Mouse (Mus musculus): ENCODE measurements around the gene Slc39a3. TPM values are rescaled to one million over a fixed set of nuclear protein-coding genes. Genes with fewer than 3 reads are reported as not detected.

Gene Slc39a3
- polyA plus RNA-seq (2017; shearing (Covaris generic)) = 11.1 TPM

GRCm38 (mm10) chr10:81036988-81037580 is at the start of gene Slc39a3:
Gene Slc39a3, minus strand, starts transcription at chr10:81037426.

GRCm38 (mm10) chr10:81069836-81070235 is 32.6 kb upstream of the Slc39a3 start, which contains the start of gene Thop1:
Gene Thop1, plus strand, starts transcription at chr10:81070035.

GRCm38 (mm10) chr10:81059603-81060543 is 22.6 kb upstream of the Slc39a3 start, which contains the start of gene Sgta:
Gene Sgta, minus strand, starts transcription at chr10:81060181.

GRCm38 (mm10) chr10:81025639-81026275 is 11.5 kb downstream of the Slc39a3 start, which contains the start of gene Diras1:
Gene Diras1, minus strand, starts transcription at chr10:81025662.

GRCm38 (mm10) chr10:81014393-81015384 is 22.5 kb downstream of the Slc39a3 start, which contains the start of gene Gng7:
Gene Gng7, minus strand, starts transcription at chr10:81014945.

Other genes starting within 250 kb of the Slc39a3 start
- gene Sf3a2, start 239.2 kb downstream of the Slc39a3 start, polyA plus RNA-seq (2017; shearing (Covaris generic)) = 57.5 TPM
- gene Plekhj1, start 238.8 kb downstream of the Slc39a3 start, polyA plus RNA-seq (2017; shearing (Covaris generic)) = 202 TPM
- not detected for gene Amh, start 232.2 kb downstream of the Slc39a3 start, polyA plus RNA-seq (2017; shearing (Covaris generic))
- gene Jsrp1, start 223.9 kb downstream of the Slc39a3 start, polyA plus RNA-seq (2017; shearing (Covaris generic)) = 2.0 TPM
- 2,187 TPM for gene Oaz1, start 210.8 kb downstream of the Slc39a3 start, polyA plus RNA-seq (2017; shearing (Covaris generic))
- 0.11 TPM for gene Lingo3, start 193.4 kb downstream of the Slc39a3 start, polyA plus RNA-seq (2017; shearing (Covaris generic))
- gene Lsm7, start 182.2 kb downstream of the Slc39a3 start, polyA plus RNA-seq (2017; shearing (Covaris generic)) = 76.0 TPM
- 18.4 TPM for gene Sppl2b, start 182.2 kb downstream of the Slc39a3 start, polyA plus RNA-seq (2017; shearing (Covaris generic))
- not detected for gene Tmprss9, start 165.6 kb downstream of the Slc39a3 start, polyA plus RNA-seq (2017; shearing (Covaris generic))
- gene Timm13, start 136.5 kb downstream of the Slc39a3 start, polyA plus RNA-seq (2017; shearing (Covaris generic)) = 151 TPM
- 18.5 TPM for gene Lmnb2, start 119.2 kb downstream of the Slc39a3 start, polyA plus RNA-seq (2017; shearing (Covaris generic))
- gene Gadd45b, start 107.4 kb downstream of the Slc39a3 start, polyA plus RNA-seq (2017; shearing (Covaris generic)) = 743 TPM
- gene Gng7, start 22.5 kb downstream of the Slc39a3 start, polyA plus RNA-seq (2017; shearing (Covaris generic)) = 0.55 TPM
- gene Diras1, start 11.8 kb downstream of the Slc39a3 start, polyA plus RNA-seq (2017; shearing (Covaris generic)) = not detected
- gene Sgta, start 22.8 kb upstream of the Slc39a3 start, polyA plus RNA-seq (2017; shearing (Covaris generic)) = 65.6 TPM
- gene Thop1, start 32.6 kb upstream of the Slc39a3 start, polyA plus RNA-seq (2017; shearing (Covaris generic)) = 4.3 TPM
- not detected for gene Creb3l3, start 61.4 kb upstream of the Slc39a3 start, polyA plus RNA-seq (2017; shearing (Covaris generic))
- gene Map2k2, start 68.5 kb upstream of the Slc39a3 start, polyA plus RNA-seq (2017; shearing (Covaris generic)) = 139 TPM
- gene Zbtb7a, start 97.8 kb upstream of the Slc39a3 start, polyA plus RNA-seq (2017; shearing (Covaris generic)) = 79.6 TPM
- 35.9 TPM for gene Pias4, start 130.5 kb upstream of the Slc39a3 start, polyA plus RNA-seq (2017; shearing (Covaris generic))
- 829 TPM for gene Eef2, start 139.2 kb upstream of the Slc39a3 start, polyA plus RNA-seq (2017; shearing (Covaris generic))
- 82.9 TPM for gene Dapk3, start 145.6 kb upstream of the Slc39a3 start, polyA plus RNA-seq (2017; shearing (Covaris generic))
- gene 4930442H23Rik, start 146.4 kb upstream of the Slc39a3 start, polyA plus RNA-seq (2017; shearing (Covaris generic)) = 0.32 TPM
- gene Nmrk2, start 164.6 kb upstream of the Slc39a3 start, polyA plus RNA-seq (2017; shearing (Covaris generic)) = 0.76 TPM
- gene Atcay, start 193.4 kb upstream of the Slc39a3 start, polyA plus RNA-seq (2017; shearing (Covaris generic)) = 3.1 TPM
- 4.9 TPM for gene Zfr2, start 195.7 kb upstream of the Slc39a3 start, polyA plus RNA-seq (2017; shearing (Covaris generic))
- 20.1 TPM for gene Matk, start 215.5 kb upstream of the Slc39a3 start, polyA plus RNA-seq (2017; shearing (Covaris generic))
- 136 TPM for gene Mrpl54, start 229.5 kb upstream of the Slc39a3 start, polyA plus RNA-seq (2017; shearing (Covaris generic))
- 37.0 TPM for gene Apba3, start 229.5 kb upstream of the Slc39a3 start, polyA plus RNA-seq (2017; shearing (Covaris generic))

Measured in effector memory CD4-positive, alpha-beta T cell, adult 7 months (primary cell).